Mouse (Mus musculus) ES-E14 (cell line): ENCODE measurements around the gene 2310022A10Rik.

Experiments
- CHD2 ChIP-seq: IDR thresholded peaks from 2 replicates; pipeline ENCODE4 v1.6.1; 2014; ENCODE audit warnings: mild to moderate bottlenecking, low read depth, low read length, inconsistent platforms
- HCFC1 ChIP-seq: IDR thresholded peaks from 2 replicates; pipeline ENCODE4 v1.6.1; 2012; ENCODE audit warnings: low read length, inconsistent platforms, borderline replicate concordance; ENCODE audit not compliant: insufficient read depth
- MAFK ChIP-seq: IDR thresholded peaks from 2 replicates; pipeline ENCODE4 v1.6.1; 2014; ENCODE audit warnings: mild to moderate bottlenecking, low read depth, low read length, inconsistent platforms; ENCODE audit not compliant: insufficient read depth
- ZC3H11A ChIP-seq: IDR thresholded peaks from 2 replicates; pipeline ENCODE4 v1.6.1; 2012; ENCODE audit warnings: low read depth, mild to moderate bottlenecking, inconsistent platforms, low read length, borderline replicate concordance
- ZNF384 ChIP-seq: IDR thresholded peaks from 2 replicates; pipeline ENCODE4 v1.6.1; 2012; ENCODE audit warnings: low read depth, low read length, inconsistent platforms

- TF ChIP-seq HCFC1 = no peak
- no peak for TF ChIP-seq ZNF384
- no peak for TF ChIP-seq CHD2
- no peak for TF ChIP-seq MAFK
- TF ChIP-seq ZC3H11A = no peak
Measured at GRCm38 (mm10) chr7:27542392-27543033, 10.5 kb upstream of the 2310022A10Rik start.
